Mouse (Mus musculus): ENCODE measurements around the gene Trip13. TPM values are rescaled to one million over a fixed set of nuclear protein-coding genes. Genes with fewer than 3 reads are reported as not detected.

The Trip13 gene
- 14.5 and 20.3 TPM in 2 replicates for polyA plus RNA-seq (2012; ENCODE audit: insufficient read depth, insufficient read length, missing spikeins)

DNA sequence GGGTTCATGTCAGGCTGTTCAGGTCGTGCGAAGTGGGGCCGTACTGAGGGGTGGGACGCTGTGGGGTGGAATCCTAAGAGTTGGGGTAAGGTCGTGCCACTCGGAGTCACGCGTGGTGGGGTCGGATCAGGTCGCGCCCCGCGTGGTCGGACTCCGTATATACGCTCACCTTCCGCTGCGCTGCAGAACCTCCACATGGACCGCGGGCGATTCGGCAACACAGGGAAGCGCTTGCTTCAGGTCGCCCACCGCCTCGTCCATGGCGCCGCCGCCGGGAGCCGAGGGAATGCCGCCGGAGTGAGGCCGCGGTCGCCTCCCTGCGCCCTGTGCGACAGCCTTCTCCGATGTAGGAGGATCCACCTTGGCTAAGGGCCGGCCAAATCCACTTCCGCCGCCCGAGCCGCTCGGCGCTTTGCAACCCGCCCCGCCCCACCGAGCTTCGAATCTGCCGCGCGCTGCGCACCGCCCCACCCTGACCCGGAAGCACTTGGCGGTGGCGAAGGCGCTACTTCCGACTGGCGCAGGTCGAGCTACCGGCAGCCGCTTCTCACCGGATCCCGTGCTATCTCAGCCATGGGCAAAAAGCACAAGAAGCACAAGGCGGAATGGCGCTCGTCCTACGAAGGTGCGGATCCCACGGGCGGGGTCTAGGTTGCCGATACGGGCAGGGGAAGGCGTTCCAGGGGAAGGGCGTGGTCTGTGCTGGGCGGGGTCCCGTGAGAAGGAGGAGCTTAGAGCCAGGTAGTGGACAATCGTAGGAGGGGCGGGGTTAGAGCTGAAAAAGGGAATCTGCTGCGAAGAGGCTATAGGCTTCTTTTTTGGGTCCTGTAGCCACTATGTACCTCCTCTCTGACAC lies at the start of gene Trip13, which contains the start of gene Brd9:
TSS of gene Trip13 (minus strand) at position 464 of the 856 bp plus-strand sequence.
TSS of gene Brd9 (plus strand) at position 491 of the 856 bp plus-strand sequence.
- TF ChIP-seq CTCF (IDR thresholded peaks at IDR 0.05; ENCODE audit: low read depth, low read length), result no peak; the same call in 1 of the 2 replicates
- no peak for TF ChIP-seq POLR2A (IDR thresholded peaks at IDR 0.05; ENCODE audit: borderline replicate concordance, low read depth, low read length)
- peaks cover 5% of the 10 kb centered on the region for H3K4me1 ChIP-seq (ENCODE audit: control insufficient read depth, insufficient read depth, low read length)

DNA sequence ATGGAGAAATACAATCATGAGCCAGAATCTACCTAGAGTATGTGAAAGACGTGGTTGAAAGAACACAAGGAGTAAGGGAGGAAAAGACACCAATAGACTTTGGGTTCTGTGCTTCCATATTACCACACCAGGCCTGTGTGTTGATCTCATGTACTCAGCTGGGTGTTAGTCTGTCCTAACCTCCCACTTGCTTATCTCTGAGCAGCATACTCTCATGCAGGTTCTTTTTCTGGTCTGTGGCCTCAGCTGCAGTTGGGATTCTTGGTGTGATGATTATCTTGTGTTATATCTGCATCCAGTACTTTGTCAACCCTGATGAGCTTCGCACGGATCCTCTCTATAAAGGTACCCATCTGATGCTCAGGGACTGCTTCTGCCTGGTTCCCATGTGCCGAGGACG lies 39.4 kb upstream of the Trip13 start:
- TF ChIP-seq POLR2A (IDR thresholded peaks at IDR 0.05; ENCODE audit: borderline replicate concordance, low read depth, low read length), result no peak
- TF ChIP-seq CTCF (IDR thresholded peaks at IDR 0.05; ENCODE audit: low read depth, low read length), result no peak
- Histone ChIP-seq H3K4me3 (ENCODE audit: insufficient read depth, low read length) (no peak overlapping the region), H3K27ac (ENCODE audit: insufficient read depth, low read depth, low read length) (no peak overlapping the region), H3K4me1 (ENCODE audit: control insufficient read depth, insufficient read depth, low read length) (no peaks in the 10 kb centered on the region)

More for the DNA sequence above, at the start of gene Trip13, which contains the start of gene Brd9:
- Histone ChIP-seq H3K4me3 (ENCODE audit: insufficient read depth, low read length) (peak within 1 kb of the TSS; percentile 71), H3K27ac (ENCODE audit: insufficient read depth, low read depth, low read length) (peak within 1 kb of the TSS; percentile 77)

DNA sequence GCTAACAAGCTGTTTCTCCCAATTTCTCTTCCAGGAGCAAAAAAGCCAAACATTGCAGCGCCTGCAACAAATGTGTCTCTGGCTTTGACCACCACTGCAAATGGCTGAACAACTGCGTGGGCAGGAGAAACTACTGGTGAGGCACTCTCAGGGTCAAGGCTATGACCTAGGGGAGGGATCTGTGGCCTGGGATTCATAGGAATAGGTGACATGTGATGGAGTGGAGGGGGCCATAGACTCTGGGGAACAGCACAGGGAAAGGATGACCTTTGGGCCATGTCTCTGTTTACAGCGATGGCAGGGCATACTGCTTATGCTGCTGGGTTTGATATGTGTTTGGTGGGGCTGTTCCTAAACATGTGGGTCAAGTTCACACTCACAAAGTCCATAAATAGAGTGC lies 36.9 kb upstream of the Trip13 start:
- TF ChIP-seq CTCF (IDR thresholded peaks at IDR 0.05; ENCODE audit: low read depth, low read length) (no peak), POLR2A (IDR thresholded peaks at IDR 0.05; ENCODE audit: borderline replicate concordance, low read depth, low read length) (no peak)
- no peak overlapping the region for H3K27ac ChIP-seq (ENCODE audit: insufficient read depth, low read depth, low read length)

DNA sequence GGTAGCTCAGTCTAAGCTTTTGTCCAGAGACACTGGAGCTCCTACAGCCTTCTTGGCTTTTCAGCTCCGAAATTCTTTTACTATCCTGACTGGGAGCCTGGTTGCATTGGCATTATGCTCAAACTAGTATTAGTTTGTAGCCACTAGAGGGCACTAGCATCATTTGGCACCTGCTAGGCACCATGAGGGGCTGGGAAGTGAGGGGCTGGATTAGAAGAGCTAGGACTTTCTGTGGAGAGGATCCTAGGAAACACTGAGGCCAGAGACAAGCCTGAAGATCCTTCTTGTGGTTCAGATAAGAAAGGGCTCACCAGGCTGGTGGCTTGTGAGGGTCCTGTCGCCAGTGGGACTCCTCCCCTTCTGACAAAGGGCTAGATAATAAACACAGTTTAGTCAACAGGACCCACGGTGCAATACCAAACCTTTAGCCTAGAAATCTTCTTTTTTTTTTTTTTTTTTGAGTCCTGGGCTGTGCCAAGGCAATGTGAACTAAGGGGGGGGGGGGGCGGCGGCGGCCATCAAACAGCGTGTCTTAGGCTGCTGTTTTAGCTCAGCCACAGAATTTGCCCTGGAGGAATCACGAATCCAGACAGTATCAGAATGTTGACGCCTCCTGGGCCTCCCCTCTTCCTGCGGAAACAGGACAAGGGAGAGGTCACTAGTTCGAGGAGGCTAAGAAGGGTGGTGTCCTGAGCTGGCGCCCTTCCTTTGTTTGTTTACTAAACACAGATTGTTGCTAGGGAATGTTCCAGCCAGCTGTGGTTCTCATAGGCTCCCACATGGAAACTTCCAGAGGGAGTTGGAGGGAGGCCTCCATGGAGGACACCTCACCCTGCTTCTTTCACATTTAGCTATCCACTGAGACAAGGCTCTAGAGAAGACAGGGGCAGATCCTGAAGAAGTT lies 33.2 kb upstream of the Trip13 start:
- TF ChIP-seq POLR2A (IDR thresholded peaks at IDR 0.05; ENCODE audit: borderline replicate concordance, low read depth, low read length) (no peak), CTCF (IDR thresholded peaks at IDR 0.05; ENCODE audit: low read depth, low read length) (peak; percentile 96)
- Histone ChIP-seq H3K4me3 (ENCODE audit: insufficient read depth, low read length) (no peak overlapping the region), H3K4me1 (ENCODE audit: control insufficient read depth, insufficient read depth, low read length) (no peaks in the 10 kb centered on the region), H3K27ac (ENCODE audit: insufficient read depth, low read depth, low read length) (no peak overlapping the region)

More for the DNA sequence above, 36.9 kb upstream of the Trip13 start:
- H3K4me3 ChIP-seq (ENCODE audit: insufficient read depth, low read length), result no peak overlapping the region
- H3K4me1 ChIP-seq (ENCODE audit: control insufficient read depth, insufficient read depth, low read length), result no peaks in the 10 kb centered on the region

DNA sequence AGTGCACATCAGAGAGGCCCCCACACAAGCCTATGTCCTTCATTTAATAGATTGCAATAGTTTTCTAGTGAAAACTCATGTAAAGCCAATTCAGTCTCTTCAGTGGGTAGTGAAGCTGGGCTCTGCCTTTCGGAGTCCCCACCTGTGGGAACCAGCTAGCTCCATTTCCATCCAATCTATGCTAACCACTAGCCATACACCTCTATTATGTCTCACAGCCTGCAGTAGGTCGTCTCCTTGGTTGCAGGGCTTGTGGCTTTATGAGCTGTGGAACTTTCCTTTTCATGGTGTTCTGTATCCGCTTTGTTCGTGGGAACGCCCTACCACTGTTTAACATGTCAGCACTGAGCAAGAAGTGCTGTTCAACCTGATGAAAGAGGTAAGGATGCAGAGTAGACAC lies 26.0 kb upstream of the Trip13 start, which contains the start of gene Zdhhc11:
TSS of gene Zdhhc11 (plus strand) at position 301 of the 400 bp plus-strand sequence.
- H3K27ac ChIP-seq (ENCODE audit: insufficient read depth, low read depth, low read length), result no peak within 1 kb of the TSS
- H3K4me3 ChIP-seq (ENCODE audit: insufficient read depth, low read length), result no peak within 1 kb of the TSS
- TF ChIP-seq CTCF (IDR thresholded peaks at IDR 0.05; ENCODE audit: low read depth, low read length) (no peak), POLR2A (IDR thresholded peaks at IDR 0.05; ENCODE audit: borderline replicate concordance, low read depth, low read length) (no peak)
- no peaks in the 10 kb centered on the region for H3K4me1 ChIP-seq (ENCODE audit: control insufficient read depth, insufficient read depth, low read length)

DNA sequence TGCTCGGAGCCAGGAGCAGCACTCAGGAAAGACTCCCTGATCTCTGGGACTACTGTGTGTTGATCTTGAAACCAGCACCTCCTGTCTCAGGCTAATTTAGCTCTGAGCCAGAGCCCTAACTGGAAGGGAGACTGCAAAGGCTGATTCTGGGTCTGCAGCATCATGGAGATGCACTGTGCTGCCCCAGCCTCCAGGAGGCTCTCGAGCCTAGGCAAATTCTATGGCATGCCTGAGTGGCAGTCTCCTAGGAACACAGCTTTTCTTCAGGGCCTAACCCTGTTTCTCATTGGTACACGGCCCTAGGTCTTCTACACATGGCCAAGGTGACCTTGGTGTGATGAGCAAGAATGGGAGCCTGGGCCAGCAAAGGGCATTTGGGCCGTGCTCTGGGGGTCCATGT lies 23.6 kb upstream of the Trip13 start:
- no peak overlapping the region for H3K4me3 ChIP-seq (ENCODE audit: insufficient read depth, low read length)
- no peak for TF ChIP-seq CTCF (IDR thresholded peaks at IDR 0.05; ENCODE audit: low read depth, low read length)
- TF ChIP-seq POLR2A (IDR thresholded peaks at IDR 0.05; ENCODE audit: borderline replicate concordance, low read depth, low read length), result no peak
- no peak overlapping the region for H3K27ac ChIP-seq (ENCODE audit: insufficient read depth, low read depth, low read length)
- no peaks in the 10 kb centered on the region for H3K4me1 ChIP-seq (ENCODE audit: control insufficient read depth, insufficient read depth, low read length)

DNA sequence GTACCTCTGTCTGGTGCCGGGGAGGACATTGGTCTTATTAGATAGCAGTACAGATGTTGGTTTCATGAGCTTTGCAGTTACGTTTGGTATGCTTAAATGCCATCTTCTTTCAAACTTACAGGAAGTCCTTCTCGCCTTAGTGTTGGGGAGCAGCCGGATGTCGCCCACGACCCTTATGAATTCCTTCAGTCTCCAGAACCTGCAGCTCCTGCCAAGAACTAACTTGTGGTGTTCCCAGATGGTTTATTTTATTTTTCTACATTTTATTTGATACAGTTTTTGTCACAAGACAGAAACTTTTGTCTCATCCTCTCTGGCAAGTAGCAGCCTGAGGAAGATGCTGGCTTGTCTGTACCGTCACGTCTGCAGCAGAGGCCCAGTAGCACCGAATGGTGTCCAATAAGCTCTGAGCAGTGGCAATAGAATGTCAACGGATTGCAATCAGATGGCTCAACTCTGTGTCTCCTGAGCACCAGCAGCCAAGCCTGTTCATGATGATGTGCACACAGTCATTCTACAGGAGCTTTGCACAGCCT lies 22.6 kb upstream of the Trip13 start:
- Histone ChIP-seq H3K4me3 (ENCODE audit: insufficient read depth, low read length) (no peak overlapping the region), H3K27ac (ENCODE audit: insufficient read depth, low read depth, low read length) (no peak overlapping the region), H3K4me1 (ENCODE audit: control insufficient read depth, insufficient read depth, low read length) (no peaks in the 10 kb centered on the region)
- TF ChIP-seq POLR2A (IDR thresholded peaks at IDR 0.05; ENCODE audit: borderline replicate concordance, low read depth, low read length), result no peak
- no peak for TF ChIP-seq CTCF (IDR thresholded peaks at IDR 0.05; ENCODE audit: low read depth, low read length)

DNA sequence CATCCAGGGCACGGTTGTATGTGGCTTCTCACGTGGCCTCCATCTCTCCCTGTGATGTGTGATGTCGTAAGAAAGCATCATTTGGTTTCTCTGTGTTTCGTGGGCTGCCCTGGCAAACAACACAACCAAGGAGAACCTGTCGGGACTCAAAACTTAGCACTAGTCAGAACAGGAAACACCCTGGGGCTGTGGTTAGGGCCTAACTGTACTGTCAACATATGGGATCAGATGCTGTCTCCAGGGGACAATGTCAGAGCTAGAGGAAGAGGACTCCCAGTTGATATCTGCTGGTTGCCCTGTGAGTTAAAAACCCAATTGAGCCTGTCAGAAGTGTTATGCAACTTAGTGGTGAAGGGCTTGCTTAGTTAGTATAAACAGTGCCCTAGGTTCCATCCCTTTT lies 17.9 kb upstream of the Trip13 start:
- Histone ChIP-seq H3K27ac (ENCODE audit: insufficient read depth, low read depth, low read length) (no peak overlapping the region), H3K4me1 (ENCODE audit: control insufficient read depth, insufficient read depth, low read length) (no peaks in the 10 kb centered on the region), H3K4me3 (ENCODE audit: insufficient read depth, low read length) (no peak overlapping the region)
- no peak for TF ChIP-seq POLR2A (IDR thresholded peaks at IDR 0.05; ENCODE audit: borderline replicate concordance, low read depth, low read length)
- TF ChIP-seq CTCF (IDR thresholded peaks at IDR 0.05; ENCODE audit: low read depth, low read length), result no peak

DNA sequence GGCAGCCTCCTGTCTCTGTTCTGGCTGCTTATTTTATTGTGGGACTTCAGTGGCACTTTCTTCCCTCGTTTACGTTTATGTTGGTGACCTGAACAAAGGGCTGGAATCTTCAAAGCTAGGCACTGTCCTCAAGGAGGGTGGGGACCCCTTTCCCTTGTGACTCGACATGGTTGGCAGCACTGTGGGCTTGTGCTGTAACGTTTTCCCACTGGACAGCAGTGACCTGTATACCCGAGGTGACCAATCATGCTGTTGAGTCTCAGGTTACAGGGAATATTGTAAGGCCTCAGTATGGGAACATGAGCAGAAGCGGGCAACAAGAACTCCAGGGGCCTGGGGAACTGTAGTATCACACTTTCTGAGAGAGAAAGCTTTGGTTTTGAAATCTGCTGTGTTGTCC lies 17.1 kb upstream of the Trip13 start:
- Histone ChIP-seq H3K4me3 (ENCODE audit: insufficient read depth, low read length) (no peak overlapping the region), H3K27ac (ENCODE audit: insufficient read depth, low read depth, low read length) (no peak overlapping the region), H3K4me1 (ENCODE audit: control insufficient read depth, insufficient read depth, low read length) (no peaks in the 10 kb centered on the region)
- no peak for TF ChIP-seq CTCF (IDR thresholded peaks at IDR 0.05; ENCODE audit: low read depth, low read length)

Data from bone marrow macrophage, adult 2 months (primary cell).